Mouse (Mus musculus) liver, adult (tissue): ENCODE results near the gene Gabarapl2.

Source experiments
- GATA4 ChIP-seq: IDR thresholded peaks from 2 replicates; pipeline ENCODE4 v1.6.1; 2014; ENCODE audit warnings: mild to moderate bottlenecking, low read length; ENCODE audit not compliant: insufficient replicate concordance

Gabarapl2 gene

DNA sequence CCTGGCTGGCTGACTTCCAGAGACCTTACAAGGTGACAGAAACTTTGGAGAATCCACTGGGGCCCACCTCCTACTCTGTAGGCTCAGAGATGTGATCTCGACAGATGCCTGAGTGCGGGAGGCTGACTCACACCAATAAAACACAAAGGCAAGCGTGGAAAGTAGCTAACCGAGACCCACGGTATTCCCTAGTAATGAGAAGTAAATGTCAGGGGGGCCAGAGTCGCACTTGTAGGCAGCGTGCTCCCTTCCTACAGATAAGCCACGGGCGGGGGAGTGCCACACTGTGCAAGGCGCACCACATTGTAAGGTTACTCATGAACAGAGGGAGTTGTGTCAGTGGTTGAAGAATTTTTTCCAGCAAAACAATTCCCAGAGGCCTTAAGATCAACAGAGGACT is 44.0 kb downstream of the Gabarapl2 start:
- TF ChIP-seq GATA4, result no peak

- no peak for TF ChIP-seq GATA4
Measured at GRCm38 (mm10) chr8:111989911-111990310, 49.4 kb downstream of the Gabarapl2 start.

- TF ChIP-seq GATA4, result no peak
Measured at GRCm38 (mm10) chr8:111991278-111991677, 50.8 kb downstream of the Gabarapl2 start.

- TF ChIP-seq GATA4, result no peak
Measured at GRCm38 (mm10) chr8:111992013-111992702, 51.7 kb downstream of the Gabarapl2 start, which contains the start of gene Adat1. Adat1 (minus strand) TSS chr8:111992302.

DNA sequence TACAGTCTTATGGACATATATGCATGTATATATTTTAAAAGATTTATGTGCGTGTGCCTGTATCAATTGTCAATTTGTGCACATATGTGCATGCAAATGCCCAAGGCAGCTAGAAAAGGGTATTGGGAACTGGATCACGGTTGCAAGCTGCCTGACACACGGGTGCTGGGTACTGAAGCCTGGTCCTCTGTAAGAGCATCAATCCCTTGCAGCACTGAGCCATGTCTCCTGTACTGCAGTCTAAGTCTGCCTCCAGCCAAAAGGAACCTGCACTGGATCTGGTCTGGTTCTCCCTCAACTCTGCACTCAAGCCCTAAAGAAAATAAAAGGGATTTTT is 52.2 kb downstream of the Gabarapl2 start:
- no peak for TF ChIP-seq GATA4
